Mouse (Mus musculus) lung, embryonic 14.5 days (tissue): Measurements from ENCODE around the gene Ankrd13d. TPM values are rescaled to one million over a fixed set of nuclear protein-coding genes. Genes with fewer than 3 reads are reported as not detected.

Experiments
- ATAC-seq: fragments of 200-750 bp; cut with Nextera tagmentation; 2 replicates; pipeline ENCODE4 v1.8.0; 2017; ENCODE audit warnings: mild to moderate bottlenecking, moderate TSS enrichment, moderate library complexity; ENCODE audit not compliant: insufficient read depth
- DNase-seq: peaks from one replicate; pipeline ENCODE4 v3.0.0-alpha.2; 2015
- H3K27ac ChIP-seq: fragments of 300-500 bp; sonication (generic); 2 replicates; pipeline ENCODE4 v1.5.1; 2014; ENCODE audit warnings: low read depth, mild to moderate bottlenecking, moderate library complexity
- H3K27me3 ChIP-seq: fragments of 300-500 bp; sonication (generic); 2 replicates; pipeline ENCODE4 v1.6.1; 2014; ENCODE audit warnings: low read length, control low read depth; ENCODE audit not compliant: insufficient read depth
- H3K36me3 ChIP-seq: fragments of 300-500 bp; sonication (generic); 2 replicates; pipeline ENCODE4 v1.6.1; 2014; ENCODE audit warnings: control low read depth; ENCODE audit not compliant: insufficient read depth
- H3K4me1 ChIP-seq: fragments of 300-500 bp; sonication (generic); 2 replicates; pipeline ENCODE4 v1.6.1; 2014; ENCODE audit warnings: antibody characterized with exemption, control low read depth; ENCODE audit not compliant: insufficient read depth
- H3K4me2 ChIP-seq: fragments of 300-500 bp; sonication (generic); 2 replicates; pipeline ENCODE4 v1.6.1; 2014; ENCODE audit warnings: mild to moderate bottlenecking
- H3K4me3 ChIP-seq: fragments of 300-500 bp; sonication (generic); 2 replicates; pipeline ENCODE4 v1.5.1; 2014; ENCODE audit warnings: low read depth, low read length
- H3K9ac ChIP-seq: fragments of 300-500 bp; sonication (generic); 2 replicates; pipeline ENCODE4 v1.6.1; 2014
- H3K9me3 ChIP-seq: fragments of 300-500 bp; sonication (generic); 2 replicates; pipeline ENCODE4 v1.6.1; 2016; ENCODE audit warnings: low read depth, low read length, control low read depth
- CTCF ChIP-seq: IDR thresholded peaks from 2 replicates; pipeline ENCODE4 v1.5.1; 2016; ENCODE audit warnings: antibody characterized with exemption, low read depth
- WGBS: fragments of 180-500 bp; shearing (Covaris S2); extraction: QIAGEN DNeasy Blood & Tissue Kit; methylation state at CpG from one replicate; pipeline ENCODE4 v1.1.7; 2014; 5-methylcytosine and 5-hydroxymethylcytosine counted together
- polyA plus RNA-seq: library from polyadenylated mRNA; unstranded; fragments of >200 nt; fragmentation: Nextera tagmentation; extraction: Ambion mirVana; gene quantifications from 2 replicates; pipeline ENCODE4 v1.2.1, GENCODE M21; 2014

Ankrd13d gene
- polyA plus RNA-seq, 1 experiment from 2014 or later: 2.8 TPM

DNA sequence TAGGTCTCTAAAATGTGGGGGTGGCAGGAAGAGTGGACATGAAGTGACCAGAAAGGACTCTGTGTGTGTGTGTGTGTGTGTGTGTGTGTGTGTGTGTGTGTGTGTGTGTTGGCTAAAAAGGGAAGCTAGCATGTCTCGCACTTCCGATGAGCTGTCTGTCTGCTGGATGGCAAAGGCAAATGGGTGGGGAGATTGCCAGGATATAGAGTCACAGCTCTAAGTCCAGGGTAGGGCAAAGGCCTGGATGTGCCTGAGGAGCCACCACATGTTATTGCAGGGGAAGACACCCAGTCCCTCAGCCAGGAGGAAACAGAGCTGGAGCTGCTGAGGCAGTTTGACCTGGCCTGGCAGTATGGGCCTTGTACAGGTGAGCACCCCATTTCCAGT lies 50.8 kb downstream of the Ankrd13d start:
- 32% methylated on average over 2 of the region's 2 CpGs for WGBS
- ATAC-seq (peak; percentile 10; the same call in 1 of the 2 replicates), DNase-seq (no peak)
- no peak for TF ChIP-seq CTCF
- peak overlapping the region; percentile 53 for H3K4me3 ChIP-seq
- H3K36me3 ChIP-seq: no peaks in the 10 kb centered on the region
- peak overlapping the region; percentile 81 for H3K27ac ChIP-seq
- H3K9me3 ChIP-seq: no peaks in the 10 kb centered on the region
- peak overlapping the region; percentile 60 for H3K9ac ChIP-seq
- peaks cover 4% of the 10 kb centered on the region; the same call in 1 of the 2 replicates for H3K4me1 ChIP-seq
- no peaks in the 10 kb centered on the region; the same call in 1 of the 2 replicates for H3K27me3 ChIP-seq
- peak overlapping the region; percentile 82 for H3K4me2 ChIP-seq

- ATAC-seq (peak; percentile 90), DNase-seq (peak; percentile 97)
- Histone ChIP-seq H3K4me2 (peak within 1 kb of the TSS; percentile 82), H3K4me3 (peak within 1 kb of the TSS; percentile 53), H3K9me3 (no peaks in the 10 kb centered on the region), H3K9ac (peak within 1 kb of the TSS; percentile 60), H3K36me3 (no peaks in the 10 kb centered on the region), H3K4me1 (peaks cover 4% of the 10 kb centered on the region; the same call in 1 of the 2 replicates), H3K27ac (peak within 1 kb of the TSS; percentile 81), H3K27me3 (no peaks in the 10 kb centered on the region; the same call in 1 of the 2 replicates)
- TF ChIP-seq CTCF: no peak
- 9% methylated on average over 26 of the region's 26 CpGs for WGBS
These were observed 51.4 kb downstream of the Ankrd13d start, which contains the start of gene Pold4 for GRCm38 (mm10) chr19:4231253-4232185. TSS of gene Pold4 (plus strand) at chr19:4231899.

- DNase-seq (no peak), ATAC-seq (no peak)
- no peak overlapping the region for H3K4me3 ChIP-seq
- H3K9ac ChIP-seq: no peak overlapping the region
- H3K4me1 ChIP-seq: peaks cover 4% of the 10 kb centered on the region; the same call in 1 of the 2 replicates
- no peaks in the 10 kb centered on the region; the same call in 1 of the 2 replicates for H3K27me3 ChIP-seq
- no peaks in the 10 kb centered on the region for H3K36me3 ChIP-seq
- H3K4me2 ChIP-seq: no peak overlapping the region
- no peak overlapping the region for H3K27ac ChIP-seq
- H3K9me3 ChIP-seq: no peaks in the 10 kb centered on the region
- no peak for TF ChIP-seq CTCF
- WGBS: 62% methylated on average over 8 of the region's 8 CpGs
These were observed 52.5 kb downstream of the Ankrd13d start for GRCm38 (mm10) chr19:4230415-4230814.

DNA sequence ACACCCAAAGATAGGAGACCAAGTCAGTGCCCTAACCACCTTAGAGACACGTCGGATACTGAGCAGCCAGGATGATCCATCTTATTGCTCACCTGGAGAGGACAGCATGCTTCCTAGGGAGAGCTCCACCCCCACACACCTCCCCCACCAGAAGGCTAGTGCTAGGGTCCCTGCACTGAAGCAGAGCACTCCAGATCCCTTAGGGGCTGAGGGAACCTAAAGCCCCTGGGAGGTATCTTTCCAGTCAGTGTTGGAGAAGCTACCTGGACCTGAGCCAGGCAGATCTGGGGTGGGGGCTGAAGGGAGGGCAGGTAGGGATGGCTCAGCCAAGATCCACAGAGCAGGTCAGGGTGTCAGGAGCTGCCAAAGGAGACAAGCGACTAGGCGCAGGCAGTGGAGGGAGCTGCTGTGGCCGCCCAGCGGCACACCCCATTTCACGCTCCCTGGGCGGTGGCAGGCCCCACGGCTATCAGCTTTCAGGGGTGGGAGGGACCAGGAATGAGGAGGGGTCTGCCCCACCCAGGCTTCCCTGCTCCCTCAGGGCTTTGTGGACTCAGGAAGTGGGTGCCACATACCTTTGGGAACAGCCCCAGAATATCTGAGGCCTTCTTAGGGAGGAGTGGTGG lies 53.4 kb downstream of the Ankrd13d start:
- no peak overlapping the region for H3K4me3 ChIP-seq
- H3K4me2 ChIP-seq: no peak overlapping the region
- no peak for DNase-seq
- WGBS: 36% methylated on average over 9 of the region's 9 CpGs
- H3K9ac ChIP-seq: no peak overlapping the region; the same call in 1 of the 2 replicates
- peaks cover 4% of the 10 kb centered on the region; the same call in 1 of the 2 replicates for H3K4me1 ChIP-seq
- no peaks in the 10 kb centered on the region; the same call in 1 of the 2 replicates for H3K27me3 ChIP-seq
- no peak overlapping the region for H3K27ac ChIP-seq
- H3K36me3 ChIP-seq: no peaks in the 10 kb centered on the region
- no peak for ATAC-seq
- no peaks in the 10 kb centered on the region for H3K9me3 ChIP-seq
- no peak for TF ChIP-seq CTCF

- WGBS: 72% methylated on average over 4 of the region's 4 CpGs
- no peak overlapping the region for H3K4me2 ChIP-seq
These were observed 54.0 kb downstream of the Ankrd13d start for GRCm38 (mm10) chr19:4228891-4229290.

GRCm38 (mm10) chr19:4227894-4228678 lies 54.9 kb downstream of the Ankrd13d start:
- TF ChIP-seq CTCF: peak; percentile 98
- no peak overlapping the region for H3K4me2 ChIP-seq
- H3K4me3 ChIP-seq: no peak overlapping the region
- DNase-seq: peak; percentile 94
- H3K36me3 ChIP-seq: no peaks in the 10 kb centered on the region
- no peaks in the 10 kb centered on the region for H3K9me3 ChIP-seq
- H3K27me3 ChIP-seq: no peaks in the 10 kb centered on the region; the same call in 1 of the 2 replicates
- no peak overlapping the region for H3K27ac ChIP-seq
- peak; percentile 52; the same call in 1 of the 2 replicates for ATAC-seq
- H3K9ac ChIP-seq: no peak overlapping the region
- 11% methylated on average over 8 of the region's 8 CpGs for WGBS
- peaks cover 4% of the 10 kb centered on the region; the same call in 1 of the 2 replicates for H3K4me1 ChIP-seq

More at GRCm38 (mm10) chr19:4228891-4229290, 54.0 kb downstream of the Ankrd13d start:
- DNase-seq: no peak
- no peaks in the 10 kb centered on the region; the same call in 1 of the 2 replicates for H3K27me3 ChIP-seq
- TF ChIP-seq CTCF: no peak
- no peak for ATAC-seq
- H3K36me3 ChIP-seq: no peaks in the 10 kb centered on the region
- no peak overlapping the region for H3K4me3 ChIP-seq
- H3K9ac ChIP-seq: no peak overlapping the region
- peaks cover 4% of the 10 kb centered on the region; the same call in 1 of the 2 replicates for H3K4me1 ChIP-seq
- no peak overlapping the region for H3K27ac ChIP-seq
- H3K9me3 ChIP-seq: no peaks in the 10 kb centered on the region
